Mouse (Mus musculus): Measurements from ENCODE around the gene Invs. TPM values are rescaled to one million over a fixed set of nuclear protein-coding genes. Genes with fewer than 3 reads are reported as not detected.

The Invs gene
- polyA plus RNA-seq, 1 experiment = 1.6 TPM

DNA sequence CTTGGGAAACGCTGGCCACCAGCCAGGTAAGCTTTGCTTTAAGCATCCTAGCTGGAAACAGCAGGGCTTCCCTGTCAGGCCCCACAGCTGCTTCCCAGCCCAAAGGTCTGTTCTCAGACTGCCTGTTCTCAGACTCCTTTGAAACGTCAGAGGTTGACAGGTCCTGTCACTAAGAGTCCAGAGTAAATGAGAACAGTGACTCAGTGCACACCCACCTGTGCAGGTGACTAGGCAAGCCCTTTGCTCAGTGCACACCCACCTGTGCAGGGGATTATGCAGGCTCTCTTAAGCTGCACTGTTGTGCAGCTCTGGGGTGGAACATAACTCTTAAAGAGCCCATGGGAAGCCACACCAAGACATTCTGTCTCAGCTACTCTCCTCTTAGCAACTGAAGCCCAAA lies 144.2 kb downstream of the Invs start:
- 19% methylated on average over 2 of the region's 2 CpGs for WGBS
- no peak for DNase-seq (ENCODE audit: low read depth, low spot score)

DNA sequence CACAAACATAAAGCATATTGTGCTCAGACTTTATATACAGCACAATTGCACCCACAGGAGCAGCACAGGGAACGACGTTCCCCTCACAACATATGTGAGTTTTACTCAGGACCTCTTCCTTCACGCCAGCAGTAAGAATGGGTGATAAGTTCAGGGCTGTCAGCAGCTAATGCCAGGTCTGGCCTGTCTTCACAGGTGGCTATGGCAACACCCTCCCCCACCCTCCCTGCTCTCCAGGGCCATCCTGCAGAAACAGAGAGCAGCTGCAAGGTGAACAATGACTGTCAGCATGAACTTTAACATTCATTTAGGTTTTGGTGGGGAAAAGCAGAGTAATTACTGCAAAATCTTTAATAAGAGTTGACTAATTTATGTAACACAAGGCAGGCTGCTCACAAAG lies 147.9 kb downstream of the Invs start:
- no peak for DNase-seq (ENCODE audit: low read depth, low spot score)
- 50% methylated on average over 3 of the region's 3 CpGs for WGBS

DNA sequence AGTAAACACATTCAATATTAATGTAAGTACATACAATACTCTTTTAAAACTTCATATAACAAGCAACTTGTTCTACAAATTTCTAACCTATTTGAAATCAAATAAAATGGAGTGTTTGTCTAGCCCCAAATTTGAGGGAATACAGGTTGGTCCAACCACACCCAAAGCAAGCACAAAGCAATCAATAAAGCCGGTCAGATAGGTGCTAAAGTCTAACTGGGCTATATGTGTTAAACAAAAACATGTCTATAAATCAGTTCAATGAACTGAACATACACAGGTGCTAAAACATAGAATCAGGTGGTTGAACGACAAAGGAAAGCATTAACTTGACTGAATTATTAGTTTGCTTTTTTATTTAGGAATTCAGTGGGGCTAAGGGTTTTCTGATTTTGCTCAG lies 148.5 kb downstream of the Invs start:
- no peak for DNase-seq (ENCODE audit: low read depth, low spot score)
- 30% methylated on average over 2 of the region's 2 CpGs for WGBS

DNA sequence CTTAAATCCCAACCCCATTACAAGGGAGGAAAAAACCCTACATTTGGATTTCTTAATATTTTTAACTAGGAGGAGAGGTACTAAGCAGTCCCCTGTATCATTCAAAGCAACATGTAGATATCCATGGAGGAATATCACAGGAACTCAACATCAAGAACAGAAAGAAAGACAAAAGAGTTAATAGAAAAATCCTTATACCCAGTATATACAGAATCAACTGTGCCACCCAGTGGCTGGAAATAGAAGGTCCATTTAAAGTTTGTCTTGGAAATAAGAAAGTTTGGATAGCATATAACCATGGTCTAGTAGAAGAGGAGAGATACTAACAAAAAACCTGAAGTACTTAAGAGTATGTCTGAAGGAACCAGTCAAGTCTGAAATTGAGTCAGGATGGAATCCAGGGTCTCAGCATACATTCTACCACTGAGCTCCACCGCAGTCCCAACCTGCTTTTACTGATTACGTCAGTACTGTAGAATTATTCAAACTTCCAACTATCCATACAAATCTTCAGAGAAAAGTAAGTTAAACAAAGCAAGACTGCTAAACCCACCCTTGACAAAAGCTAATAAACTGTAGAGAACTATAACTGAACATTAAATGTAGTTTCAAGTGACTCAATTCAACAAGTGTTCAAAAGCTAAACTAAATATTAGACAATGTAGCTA lies 174.7 kb downstream of the Invs start:
- DNase-seq (ENCODE audit: low read depth, low spot score) = no peak
- 96% methylated on average over 2 of the region's 2 CpGs for WGBS

DNA sequence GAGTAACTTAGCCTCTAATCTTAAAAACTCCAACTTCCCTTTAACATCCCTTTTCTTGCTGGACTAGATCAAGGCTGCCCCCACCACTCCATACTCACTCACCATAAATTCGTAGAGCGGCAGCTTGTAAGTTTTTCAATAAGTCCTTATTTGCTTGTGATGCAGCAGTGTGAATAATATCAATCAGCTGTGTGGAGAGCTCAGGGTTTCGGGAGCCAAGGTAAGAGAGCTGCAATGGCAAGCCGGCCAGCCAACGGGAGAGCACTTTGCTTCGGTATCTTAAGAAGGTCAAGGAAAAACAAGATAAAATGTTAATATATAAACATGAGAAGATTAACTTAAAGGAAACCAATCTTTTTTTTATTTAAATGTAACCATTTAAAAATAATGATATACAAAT lies 178.9 kb downstream of the Invs start:
- WGBS = 92% methylated on average over 6 of the region's 6 CpGs
- no peak for DNase-seq (ENCODE audit: low read depth, low spot score)

DNA sequence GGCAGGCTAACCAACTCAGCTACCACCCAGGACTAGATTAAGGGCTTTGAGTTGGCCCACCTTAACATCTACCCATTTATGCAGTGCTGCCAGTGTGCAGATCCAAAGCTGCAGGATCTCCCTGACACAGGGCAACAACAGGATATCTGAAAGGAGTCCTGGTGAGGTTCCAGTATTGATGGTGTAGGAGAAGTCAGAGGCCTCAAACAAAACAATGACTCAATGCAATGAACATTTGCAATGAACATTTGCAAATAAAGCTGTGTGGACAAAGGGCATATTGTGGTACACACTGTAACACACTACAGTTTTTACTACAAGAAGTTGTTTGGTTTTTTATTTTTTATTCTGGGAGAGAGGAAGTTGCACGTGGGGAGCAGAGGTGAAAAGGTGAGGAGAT lies 181.5 kb downstream of the Invs start:
- 26% methylated on average over 1 of the region's 1 CpGs for WGBS

DNA sequence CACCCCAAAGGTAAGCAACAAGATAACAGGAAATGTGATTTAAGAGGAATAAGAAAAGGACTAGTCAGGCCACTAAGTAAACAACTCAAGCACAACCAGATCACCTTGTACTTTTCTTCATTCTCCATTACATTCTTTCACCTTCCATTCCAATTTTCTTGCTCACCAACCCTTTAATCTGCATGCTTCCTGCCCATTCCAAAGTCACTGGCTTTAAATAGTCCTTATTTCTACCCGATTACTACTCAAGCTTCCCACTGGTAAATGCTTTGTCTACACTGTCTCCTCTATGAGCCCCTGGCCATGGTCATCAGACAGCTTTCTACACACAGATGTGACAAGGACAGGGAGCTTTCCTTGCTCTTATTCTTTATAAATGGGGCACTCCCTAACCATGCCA lies 191.4 kb downstream of the Invs start:
- DNase-seq (ENCODE audit: low read depth, low spot score) = no peak
- WGBS = 31% methylated on average over 1 of the region's 1 CpGs

More for the DNA sequence above, 181.5 kb downstream of the Invs start:
- DNase-seq (ENCODE audit: low read depth, low spot score) = no peak

DNA sequence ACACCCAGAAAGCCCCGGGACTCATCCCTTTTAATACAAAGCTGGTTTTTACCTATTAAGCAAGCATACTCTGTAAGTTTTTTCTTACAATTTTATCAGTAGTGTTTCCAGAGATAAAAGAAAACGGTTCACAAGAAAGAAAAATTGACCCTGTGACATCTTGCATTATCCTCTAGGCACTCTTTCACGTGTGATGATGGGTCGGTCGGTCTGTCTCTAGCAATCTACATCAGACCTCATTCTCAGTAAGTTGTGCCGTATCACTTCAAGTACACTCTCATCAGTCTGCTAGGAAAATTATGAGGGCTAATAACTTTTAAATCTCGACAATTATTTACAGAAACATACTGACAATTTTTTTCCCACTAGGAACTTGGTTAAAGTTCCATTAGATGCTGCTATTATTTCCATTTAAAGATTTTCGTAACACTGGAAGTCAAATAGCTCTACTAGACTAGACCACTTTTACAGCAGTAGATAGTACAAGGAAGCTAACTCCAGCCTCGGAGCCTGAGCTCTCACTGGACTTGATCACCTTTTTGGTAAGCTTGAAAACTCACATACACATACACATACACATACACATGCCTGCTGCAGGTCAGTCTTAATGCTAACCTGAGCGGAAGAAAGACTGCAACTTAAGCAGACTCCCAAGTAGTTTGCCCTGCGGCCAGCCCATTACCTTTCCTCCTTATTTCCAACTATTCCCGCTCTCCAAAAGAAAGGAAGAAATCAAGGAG lies 192.7 kb downstream of the Invs start:
- WGBS = 5% methylated on average over 12 of the region's 12 CpGs
- DNase-seq (ENCODE audit: low read depth, low spot score) = no peak

DNA sequence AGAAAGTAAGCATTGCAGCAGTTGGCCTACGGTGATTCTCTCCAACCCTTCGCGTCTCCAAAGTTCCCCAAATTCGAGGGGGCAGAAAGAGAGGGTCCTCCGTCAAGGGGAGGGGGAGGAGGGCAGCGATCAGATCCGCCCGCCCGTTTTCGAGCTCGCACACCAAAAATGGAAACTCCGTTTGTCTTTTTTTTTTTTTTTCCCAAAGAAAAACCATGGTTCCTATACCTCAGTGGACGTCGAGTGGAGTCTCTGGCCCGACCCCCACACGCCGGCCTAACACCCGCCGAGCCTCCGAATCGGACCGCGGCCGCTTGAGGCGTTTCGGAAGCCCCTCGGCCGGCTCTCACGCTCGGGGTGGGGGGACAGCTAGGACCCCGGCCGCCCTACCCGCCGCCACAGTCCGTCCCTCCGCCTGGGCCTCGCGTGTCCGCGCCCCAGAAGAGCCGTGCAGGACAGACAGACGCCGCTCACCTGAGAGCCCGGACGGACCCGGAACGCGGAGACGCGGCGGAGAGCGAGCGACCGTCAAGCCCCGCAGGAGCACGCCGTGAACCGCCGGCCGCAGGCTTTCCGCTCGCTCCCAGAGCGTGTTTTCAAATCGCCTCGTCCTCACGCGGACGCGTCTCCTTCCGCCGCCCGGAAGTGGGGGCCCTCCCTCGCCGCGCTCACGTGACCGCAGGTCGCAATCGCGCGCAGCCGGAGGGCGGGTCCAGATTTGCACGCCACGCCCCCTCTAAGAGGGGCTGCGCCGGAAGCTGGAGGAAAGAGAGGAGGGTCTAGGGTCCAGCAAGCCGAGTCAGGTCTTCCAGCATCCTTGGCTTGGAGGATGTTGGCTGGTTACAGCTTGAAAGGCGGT lies 193.5 kb downstream of the Invs start, which contains the start of gene Tex10:
Tex10 (minus strand) TSS at position 668 of the 859 bp plus-strand sequence.
- peak; percentile 56 for DNase-seq (ENCODE audit: low read depth, low spot score)
- 1% methylated on average over 89 of the region's 89 CpGs for WGBS

DNA sequence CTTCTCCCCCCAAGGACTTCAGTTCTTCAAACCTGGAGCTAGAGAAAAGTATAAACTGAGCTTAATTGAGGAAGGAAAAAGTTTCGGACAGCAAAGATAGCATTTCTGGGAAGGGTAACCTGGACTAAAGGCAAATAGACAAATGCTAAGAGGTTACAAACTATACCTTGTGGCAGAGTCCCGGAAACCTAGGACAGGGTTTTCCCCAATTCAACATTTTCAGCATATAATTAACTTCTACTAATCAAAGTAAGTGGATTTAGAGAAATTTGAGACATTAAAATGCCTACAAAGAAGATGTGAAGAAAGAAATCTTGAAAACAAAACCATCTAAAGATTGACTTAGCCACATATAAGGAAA lies 194.1 kb downstream of the Invs start:
- WGBS = 41% methylated on average over 2 of the region's 2 CpGs
- no peak for DNase-seq (ENCODE audit: low read depth, low spot score)

DNA sequence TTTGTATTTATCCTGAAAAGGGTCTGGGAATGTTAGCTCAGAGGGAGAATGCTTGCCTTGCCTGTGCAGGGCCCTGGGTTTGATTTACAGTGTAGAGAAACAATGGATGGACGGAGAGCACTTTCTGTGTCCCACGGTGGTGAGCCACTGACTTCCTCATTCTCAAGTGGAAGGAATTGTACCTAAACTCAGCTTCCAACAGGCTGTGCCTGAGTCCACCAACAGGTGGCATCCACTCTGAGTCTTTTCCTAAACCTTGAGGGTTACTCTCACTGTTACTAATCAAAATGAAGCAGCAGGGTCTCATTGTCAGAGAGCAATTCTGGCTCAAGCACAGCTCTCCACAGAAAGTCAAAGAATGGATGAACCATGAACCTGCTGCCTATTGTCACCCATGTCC lies 201.7 kb downstream of the Invs start:
- 23% methylated on average over 2 of the region's 2 CpGs for WGBS
- DNase-seq (ENCODE audit: low read depth, low spot score) = no peak

Other genes starting within 250 kb of the Invs start
- 0.53 and 1.9 TPM in 2 replicates for gene Nr4a3, start 234.6 kb upstream of the Invs start, polyA plus RNA-seq (2012; rRNA removed)
- gene Stx17, start 154.8 kb upstream of the Invs start, polyA plus RNA-seq (2012; rRNA removed) = 5.5 and 6.7 TPM in 2 replicates
- gene Erp44, start 202 bp upstream of the Invs start, polyA plus RNA-seq (2012; rRNA removed) = 22.1 and 22.8 TPM in 2 replicates
- gene Tex10, start 193.7 kb downstream of the Invs start, polyA plus RNA-seq (2012; rRNA removed) = 8.2 and 9.5 TPM in 2 replicates

Measured in large intestine, adult 2 months (tissue).